Mouse (Mus musculus) retina, embryonic 14.5 days (tissue): Measurements from ENCODE around the gene Ppp1r13l.

Experiments used
- DNase-seq: peaks from one replicate; pipeline ENCODE4 v3.0.0-alpha.2; 2015; ENCODE audit warnings: low spot score

Gene Ppp1r13l

GRCm38 (mm10) chr7:19359299-19359891 lies at the start of gene Ppp1r13l, which contains the start of gene Cd3eap:
Gene Ppp1r13l, plus strand, starts transcription at chr7:19359749.
Gene Cd3eap, minus strand, starts transcription at chr7:19359483.
- DNase-seq: peak; percentile 87

- DNase-seq: peak; percentile 99
Observed at GRCm38 (mm10) chr7:19309884-19310641, 49.5 kb upstream of the Ppp1r13l start, which contains the start of gene Fosb. Gene Fosb, minus strand, starts transcription at chr7:19310051.

GRCm38 (mm10) chr7:19311991-19312390 lies 47.6 kb upstream of the Ppp1r13l start:
- no peak for DNase-seq

GRCm38 (mm10) chr7:19314033-19314432 lies 45.5 kb upstream of the Ppp1r13l start:
- no peak for DNase-seq

- DNase-seq: no peak
Observed at GRCm38 (mm10) chr7:19316451-19317161, 42.9 kb upstream of the Ppp1r13l start.

GRCm38 (mm10) chr7:19318201-19318600 lies 41.3 kb upstream of the Ppp1r13l start:
- no peak for DNase-seq

GRCm38 (mm10) chr7:19318676-19319075 lies 40.9 kb upstream of the Ppp1r13l start:
- DNase-seq: no peak

- peak; percentile 44 for DNase-seq
Observed at GRCm38 (mm10) chr7:19319458-19319857, 40.1 kb upstream of the Ppp1r13l start.

GRCm38 (mm10) chr7:19319906-19320305 lies 39.6 kb upstream of the Ppp1r13l start:
- DNase-seq: peak; percentile 99

- no peak for DNase-seq
Observed at GRCm38 (mm10) chr7:19320637-19321036, 38.9 kb upstream of the Ppp1r13l start.

- DNase-seq: no peak
Observed at GRCm38 (mm10) chr7:19321464-19321863, 38.1 kb upstream of the Ppp1r13l start.

- no peak for DNase-seq
Observed at GRCm38 (mm10) chr7:19322489-19322888, 37.1 kb upstream of the Ppp1r13l start.

- no peak for DNase-seq
Observed at GRCm38 (mm10) chr7:19324221-19324620, 35.3 kb upstream of the Ppp1r13l start.

- no peak for DNase-seq
Observed at GRCm38 (mm10) chr7:19325262-19326199, 34.0 kb upstream of the Ppp1r13l start.

- peak; percentile 92 for DNase-seq
Observed at GRCm38 (mm10) chr7:19326359-19326758, 33.2 kb upstream of the Ppp1r13l start.

- peak; percentile 91 for DNase-seq
Observed at GRCm38 (mm10) chr7:19327128-19327527, 32.4 kb upstream of the Ppp1r13l start.

- DNase-seq: no peak
Observed at GRCm38 (mm10) chr7:19327782-19328181, 31.8 kb upstream of the Ppp1r13l start.

- peak; percentile 41 for DNase-seq
Observed at GRCm38 (mm10) chr7:19328425-19328824, 31.1 kb upstream of the Ppp1r13l start.

GRCm38 (mm10) chr7:19331910-19332309 lies 27.6 kb upstream of the Ppp1r13l start:
- no peak for DNase-seq

- DNase-seq: peak; percentile 61
Observed at GRCm38 (mm10) chr7:19332709-19333352, 26.7 kb upstream of the Ppp1r13l start.

GRCm38 (mm10) chr7:19335583-19335982 lies 24.0 kb upstream of the Ppp1r13l start:
- no peak for DNase-seq
